In the genomic region with DNA sequence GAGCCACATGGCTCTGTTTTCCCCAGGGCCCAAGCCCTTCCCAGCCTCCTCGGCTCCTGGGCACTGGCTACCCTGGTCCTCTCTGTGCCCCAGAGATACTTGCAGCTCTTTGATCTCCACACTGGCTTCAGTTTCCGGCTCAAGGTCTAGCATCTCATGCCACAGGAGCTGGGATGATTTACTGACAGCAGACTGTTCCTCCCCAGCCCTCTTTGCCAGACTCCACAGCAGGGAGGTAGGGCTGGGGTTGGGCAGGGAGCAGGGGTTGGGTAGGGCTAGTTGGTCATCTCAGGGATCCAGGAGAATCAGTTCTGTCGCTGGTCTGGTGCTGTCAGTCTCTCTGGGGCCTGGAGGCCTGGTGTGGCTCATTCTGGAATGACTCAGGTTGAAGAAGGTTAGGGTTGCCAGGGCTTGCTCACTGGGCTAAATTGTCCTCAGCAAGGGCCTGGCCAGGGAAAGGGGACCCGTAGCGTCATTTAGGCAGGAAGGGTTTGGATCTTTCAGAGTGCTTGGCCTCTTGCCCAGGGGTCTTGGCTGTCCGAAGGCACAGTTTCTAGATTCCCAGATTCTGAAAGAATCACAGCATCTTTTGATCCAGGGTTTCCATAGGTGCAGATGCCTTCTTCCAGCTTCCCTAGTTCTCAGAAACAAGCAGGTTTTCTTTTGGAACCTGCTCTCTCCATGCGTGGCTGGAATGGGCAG, we compare ENCODE assay signal across 12 mouse cellular contexts. TPM values are rescaled to one million over a fixed set of nuclear protein-coding genes. Genes with fewer than 3 reads are reported as not detected.
A peak's percentile ranks its signal among the peaks of the same experiment; 100 is the strongest.
DNase-seq lines count a peak whose midpoint lies in the region; ATAC-seq lines count a peak whose summit lies in the region.
"Had no signal": no experiment of that assay in that cellular context is flagged by ENCODE, and none has a peak within 500 bp of the region (broad histone marks: within the 10 kb centered on the region; RNA-seq: fewer than 3 reads in every experiment).

No protein-coding gene starts in this region.

- no peaks in the 10 kb centered on the region for H3K9me3 ChIP-seq in forebrain, embryonic 11.5 days (ENCODE audit: control insufficient read depth, low read length)
- H3K9me3 ChIP-seq in hindbrain, embryonic 13.5 days = no peaks in the 10 kb centered on the region
- no peaks in the 10 kb centered on the region for H3K9me3 ChIP-seq in neural tube, embryonic 13.5 days
- H3K9me3 ChIP-seq: G1E; limb, embryonic 12.5 days had no signal

- 60% methylated on average over 7 of the region's 7 CpGs for WGBS in forebrain, embryonic 11.5 days
- 47% methylated on average over 7 of the region's 7 CpGs for WGBS in hindbrain, embryonic 13.5 days
- 46% methylated on average over 7 of the region's 7 CpGs for WGBS in neural tube, embryonic 13.5 days

- no peaks in the 10 kb centered on the region for H3K27me3 ChIP-seq in forebrain, embryonic 11.5 days (ENCODE audit: control insufficient read depth, insufficient read depth, low read length)
- H3K27me3 ChIP-seq in hindbrain, embryonic 13.5 days = no peaks in the 10 kb centered on the region
- no peaks in the 10 kb centered on the region for H3K27me3 ChIP-seq in neural tube, embryonic 13.5 days

- ATAC-seq in forebrain, embryonic 11.5 days (replicated peaks; ENCODE audit: low FRiP score) = peak; percentile 13; the same call in 1 of the 2 replicates
- ATAC-seq in hindbrain, embryonic 13.5 days (ENCODE audit: low FRiP score) = 0 out of 2 replicates have a peak, but pooled peaks have one; percentile 1
- 0 out of 2 replicates have a peak, but pooled peaks have one; percentile 4 for ATAC-seq in neural tube, embryonic 13.5 days (ENCODE audit: low read depth)

- H3K36me3 ChIP-seq in forebrain, embryonic 11.5 days (ENCODE audit: control insufficient read depth, insufficient read depth, low read length) = no peaks in the 10 kb centered on the region
- H3K36me3 ChIP-seq in hindbrain, embryonic 13.5 days = no peaks in the 10 kb centered on the region
- no peaks in the 10 kb centered on the region for H3K36me3 ChIP-seq in neural tube, embryonic 13.5 days
- H3K36me3 ChIP-seq: G1E; limb, embryonic 12.5 days had no signal

- H3K27ac ChIP-seq in forebrain, embryonic 11.5 days (ENCODE audit: low read depth, low read length) = no peak overlapping the region
- H3K27ac ChIP-seq in hindbrain, embryonic 13.5 days = peak overlapping the region; percentile 89
- peak overlapping the region; percentile 90 for H3K27ac ChIP-seq in neural tube, embryonic 13.5 days (replicated peaks)
- H3K27ac ChIP-seq: limb, embryonic 12.5 days had no signal

- intact Hi-C loops in left cerebral cortex, postnatal 4 days (cut with DNase I) = no loop called here
- intact Hi-C loops in left cerebral cortex, postnatal 25 days (cut with DNase I) = no loop called here
- intact Hi-C loops in heart, postnatal 10 days (cut with DNase I) = no loop called here

- H3K9ac ChIP-seq in forebrain, embryonic 11.5 days (ENCODE audit: low read length) = no peak overlapping the region
- H3K9ac ChIP-seq in hindbrain, embryonic 13.5 days = peak overlapping the region; percentile 63
- peak overlapping the region; percentile 53 for H3K9ac ChIP-seq in neural tube, embryonic 13.5 days

- DNase-seq in left cerebral cortex, postnatal 4 days = peak; percentile 73
- no peak for DNase-seq in left cerebral cortex, postnatal 25 days (ENCODE audit: low spot score in 2 of 2)
- no peak for DNase-seq in forebrain, embryonic 11.5 days (ENCODE audit: low spot score)
- DNase-seq in Muller cell, postnatal 12 days (ENCODE audit: inconsistent ontology term) = no peak
- DNase-seq in heart, postnatal 10 days = no peak
- DNase-seq: kidney, postnatal 25 days; lung, postnatal 14 days; thymus, postnatal 4 days had no signal

- no peak overlapping the region for H3K4me2 ChIP-seq in forebrain, embryonic 11.5 days (ENCODE audit: low read depth, low read length, severe bottlenecking)
- peak overlapping the region; percentile 42 for H3K4me2 ChIP-seq in hindbrain, embryonic 13.5 days
- peak overlapping the region; percentile 42 for H3K4me2 ChIP-seq in neural tube, embryonic 13.5 days

- H3K4me3 ChIP-seq in forebrain, embryonic 11.5 days (ENCODE audit: low read depth, low read length) = no peak overlapping the region
- no peak overlapping the region for H3K4me3 ChIP-seq in hindbrain, embryonic 13.5 days
- H3K4me3 ChIP-seq in neural tube, embryonic 13.5 days = no peak overlapping the region

- H3K4me1 ChIP-seq in forebrain, embryonic 11.5 days (replicated peaks; ENCODE audit: control insufficient read depth, insufficient read depth, low read length) = peaks cover 33% of the 10 kb centered on the region
- peaks cover 98% of the 10 kb centered on the region for H3K4me1 ChIP-seq in hindbrain, embryonic 13.5 days (replicated peaks)
- H3K4me1 ChIP-seq in neural tube, embryonic 13.5 days (replicated peaks) = peaks cover 83% of the 10 kb centered on the region

RNA-seq across cellular contexts. Expression of a gene that starts 28.4 kb away (rescaled TPM):
- total RNA-seq in left cerebral cortex, postnatal 4 days (2021) = 100 to 1,000 TPM; 695 to 758 TPM
- 100 to 1,000 TPM; 627 to 654 TPM for total RNA-seq in left cerebral cortex, postnatal 25 days (2021)
- 8.1 and 10.4 TPM in 2 replicates for polyA plus RNA-seq in forebrain, embryonic 11.5 days (2014; fragmentation: Nextera tagmentation; extraction: Ambion mirVana)
- 23.5 and 27.7 TPM in 2 replicates for polyA plus RNA-seq in hindbrain, embryonic 13.5 days (2015; fragmentation: Nextera tagmentation; extraction: Ambion mirVana)
- polyA plus RNA-seq in neural tube, embryonic 13.5 days (2015; fragmentation: Nextera tagmentation; extraction: Ambion mirVana) = 24.0 and 28.9 TPM in 2 replicates
- total RNA-seq in heart, postnatal 10 days (2021) = 1 to 10 TPM; 4.4 to 5.5 TPM

RNA-seq across cellular contexts. Expression of a gene that starts 47.7 kb away (rescaled TPM):
- 100 to 1,000 TPM; 225 to 228 TPM for total RNA-seq in left cerebral cortex, postnatal 4 days (2021)
- 10 to 100 TPM; 49.8 to 86.4 TPM for total RNA-seq in left cerebral cortex, postnatal 25 days (2021)
- polyA plus RNA-seq in forebrain, embryonic 11.5 days (2014; fragmentation: Nextera tagmentation; extraction: Ambion mirVana) = 9.5 and 12.9 TPM in 2 replicates
- 42.0 and 43.2 TPM in 2 replicates for polyA plus RNA-seq in hindbrain, embryonic 13.5 days (2015; fragmentation: Nextera tagmentation; extraction: Ambion mirVana)
- 44.1 and 49.9 TPM in 2 replicates for polyA plus RNA-seq in neural tube, embryonic 13.5 days (2015; fragmentation: Nextera tagmentation; extraction: Ambion mirVana)
- total RNA-seq in heart, postnatal 10 days (2021) = 10 to 100 TPM; 50.7 to 60.2 TPM

Comparison
In these comparisons a context has a peak if more than half of its experiments do, and no peak if none do; other contexts are left out.
1. RNA of a gene that starts 28.4 kb away (total RNA-seq): 695 to 758 TPM in left cerebral cortex, postnatal 4 days and 627 to 654 TPM in left cerebral cortex, postnatal 25 days; 4.4 to 5.5 TPM in heart, postnatal 10 days; every median in the first group is over 10 times any median in the second.
2. Peak in every context shown above with its lines, with median percentiles within 50 percentile points of each other: ATAC-seq.